Mouse (Mus musculus) limb, embryonic 12.5 days (tissue): ENCODE results near the gene Figla. TPM values are rescaled to one million over a fixed set of nuclear protein-coding genes. Genes with fewer than 3 reads are reported as not detected.

Source experiments
- ATAC-seq: fragments of 200-750 bp; cut with Nextera tagmentation; 2 replicates; pipeline ENCODE4 v1.8.0; 2017; ENCODE audit warnings: low read depth, moderate TSS enrichment; ENCODE audit not compliant: insufficient number of reproducible peaks, insufficient read depth, low FRiP score, low TSS enrichment
- H3K27ac ChIP-seq: fragments of 300-500 bp; sonication (generic); 2 replicates; pipeline ENCODE4 v1.5.1; 2016; ENCODE audit warnings: mild to moderate bottlenecking, moderate library complexity
- H3K27me3 ChIP-seq: fragments of 300-500 bp; sonication (generic); 2 replicates; pipeline ENCODE4 v1.6.1; 2016; ENCODE audit warnings: mild to moderate bottlenecking, moderate library complexity
- H3K36me3 ChIP-seq: fragments of 300-500 bp; sonication (generic); 2 replicates; pipeline ENCODE4 v1.6.1; 2016; ENCODE audit warnings: mild to moderate bottlenecking, moderate library complexity
- H3K4me1 ChIP-seq: fragments of 300-500 bp; sonication (generic); replicated peaks from 2 replicates; pipeline ENCODE4 v1.6.1; 2016
- H3K4me2 ChIP-seq: fragments of 300-500 bp; sonication (generic); 2 replicates; pipeline ENCODE4 v1.6.1; 2016; ENCODE audit warnings: mild to moderate bottlenecking, moderate library complexity
- H3K4me3 ChIP-seq: fragments of 300-500 bp; sonication (generic); replicated peaks from 2 replicates; pipeline ENCODE4 v1.5.1; 2016; ENCODE audit warnings: mild to moderate bottlenecking
- H3K9ac ChIP-seq: fragments of 300-500 bp; sonication (generic); replicated peaks from 2 replicates; pipeline ENCODE4 v1.6.1; 2016; ENCODE audit warnings: mild to moderate bottlenecking, moderate library complexity
- H3K9me3 ChIP-seq: fragments of 300-500 bp; sonication (generic); 2 replicates; pipeline ENCODE4 v1.6.1; 2016; ENCODE audit warnings: mild to moderate bottlenecking, moderate library complexity
- WGBS: fragments of 180-500 bp; shearing (Covaris S2); methylation state at CpG from one replicate; pipeline ENCODE4 v1.1.7; 2016; 5-methylcytosine and 5-hydroxymethylcytosine counted together
- polyA plus RNA-seq: library from polyadenylated mRNA; unstranded; fragments of >200 nt; fragmentation: Nextera tagmentation; extraction: Ambion mirVana; gene quantifications from 2 replicates; pipeline ENCODE4 v1.2.1, GENCODE M21; 2016

Gene Figla
- polyA plus RNA-seq, 1 experiment from 2014 or later = not detected

- no peak for ATAC-seq
- no peak overlapping the region for H3K4me2 ChIP-seq
- H3K9ac ChIP-seq = no peak overlapping the region
- H3K27me3 ChIP-seq = no peaks in the 10 kb centered on the region
- 3% methylated on average over 1 of the region's 1 CpGs for WGBS
- no peak overlapping the region for H3K4me3 ChIP-seq
- no peak overlapping the region for H3K27ac ChIP-seq
- no peaks in the 10 kb centered on the region; the same call in 1 of the 2 replicates for H3K4me1 ChIP-seq
- H3K36me3 ChIP-seq = no peaks in the 10 kb centered on the region
- no peaks in the 10 kb centered on the region for H3K9me3 ChIP-seq
These were observed 42.5 kb downstream of the Figla start for GRCm38 (mm10) chr6:86058475-86058874.

GRCm38 (mm10) chr6:86059151-86059853, 43.3 kb downstream of the Figla start:
- WGBS = 55% methylated on average over 7 of the region's 7 CpGs
- no peaks in the 10 kb centered on the region for H3K9me3 ChIP-seq
- H3K27ac ChIP-seq = no peak overlapping the region
- no peak overlapping the region for H3K4me2 ChIP-seq
- no peak overlapping the region for H3K4me3 ChIP-seq
- no peaks in the 10 kb centered on the region for H3K36me3 ChIP-seq
- no peaks in the 10 kb centered on the region; the same call in 1 of the 2 replicates for H3K4me1 ChIP-seq
- no peak overlapping the region for H3K9ac ChIP-seq
- no peak for ATAC-seq
- no peaks in the 10 kb centered on the region for H3K27me3 ChIP-seq

GRCm38 (mm10) chr6:86060170-86060569, 44.2 kb downstream of the Figla start:
- Histone ChIP-seq H3K27me3 (no peaks in the 10 kb centered on the region), H3K4me2 (no peak overlapping the region), H3K27ac (no peak overlapping the region), H3K9me3 (no peaks in the 10 kb centered on the region), H3K4me3 (no peak overlapping the region), H3K9ac (no peak overlapping the region), H3K4me1 (no peaks in the 10 kb centered on the region; the same call in 1 of the 2 replicates), H3K36me3 (no peaks in the 10 kb centered on the region)
- ATAC-seq = no peak
- 89% methylated on average over 3 of the region's 3 CpGs for WGBS

- WGBS = 67% methylated on average over 5 of the region's 5 CpGs
- H3K9me3 ChIP-seq = no peaks in the 10 kb centered on the region
- H3K9ac ChIP-seq = no peak overlapping the region
- no peak for ATAC-seq
- no peak overlapping the region for H3K4me2 ChIP-seq
- no peaks in the 10 kb centered on the region for H3K27me3 ChIP-seq
- no peak overlapping the region for H3K4me3 ChIP-seq
- no peaks in the 10 kb centered on the region; the same call in 1 of the 2 replicates for H3K4me1 ChIP-seq
- H3K36me3 ChIP-seq = no peaks in the 10 kb centered on the region
- H3K27ac ChIP-seq = no peak overlapping the region
These were observed 46.3 kb downstream of the Figla start for GRCm38 (mm10) chr6:86062226-86062625.

- WGBS = 87% methylated on average over 2 of the region's 2 CpGs
- no peak overlapping the region for H3K27ac ChIP-seq
- no peaks in the 10 kb centered on the region for H3K9me3 ChIP-seq
- no peak overlapping the region for H3K4me3 ChIP-seq
- H3K9ac ChIP-seq = no peak overlapping the region
- no peak overlapping the region for H3K4me2 ChIP-seq
- H3K4me1 ChIP-seq = no peaks in the 10 kb centered on the region; the same call in 1 of the 2 replicates
- no peaks in the 10 kb centered on the region for H3K27me3 ChIP-seq
- ATAC-seq = no peak
- H3K36me3 ChIP-seq = no peaks in the 10 kb centered on the region
These were observed 46.7 kb downstream of the Figla start for GRCm38 (mm10) chr6:86062684-86063083.

- Histone ChIP-seq H3K36me3 (no peaks in the 10 kb centered on the region), H3K4me1 (no peaks in the 10 kb centered on the region; the same call in 1 of the 2 replicates), H3K27ac (no peak overlapping the region), H3K9ac (no peak overlapping the region), H3K27me3 (no peaks in the 10 kb centered on the region), H3K4me2 (no peak overlapping the region), H3K4me3 (no peak overlapping the region), H3K9me3 (no peaks in the 10 kb centered on the region)
- ATAC-seq = no peak
- WGBS = 60% methylated on average over 6 of the region's 6 CpGs
These were observed 48.5 kb downstream of the Figla start for GRCm38 (mm10) chr6:86064318-86065016.

GRCm38 (mm10) chr6:86066727-86067126, 50.8 kb downstream of the Figla start:
- Histone ChIP-seq H3K4me3 (no peak overlapping the region), H3K27ac (no peak overlapping the region), H3K36me3 (no peaks in the 10 kb centered on the region), H3K4me2 (no peak overlapping the region), H3K9ac (no peak overlapping the region), H3K9me3 (no peaks in the 10 kb centered on the region), H3K4me1 (no peaks in the 10 kb centered on the region; the same call in 1 of the 2 replicates), H3K27me3 (no peaks in the 10 kb centered on the region)
- WGBS = 81% methylated on average over 6 of the region's 6 CpGs
- no peak for ATAC-seq

- ATAC-seq = no peak
- no peak overlapping the region for H3K9ac ChIP-seq
- H3K4me3 ChIP-seq = no peak overlapping the region
- H3K27me3 ChIP-seq = no peaks in the 10 kb centered on the region
- H3K4me2 ChIP-seq = no peak overlapping the region
- 63% methylated on average over 5 of the region's 5 CpGs for WGBS
- no peak overlapping the region for H3K27ac ChIP-seq
- H3K4me1 ChIP-seq = no peaks in the 10 kb centered on the region; the same call in 1 of the 2 replicates
- no peaks in the 10 kb centered on the region for H3K36me3 ChIP-seq
- no peaks in the 10 kb centered on the region for H3K9me3 ChIP-seq
These were observed 51.2 kb downstream of the Figla start for GRCm38 (mm10) chr6:86067145-86067544.

- Histone ChIP-seq H3K9ac (no peak overlapping the region), H3K27ac (no peak overlapping the region), H3K4me1 (no peaks in the 10 kb centered on the region), H3K36me3 (no peaks in the 10 kb centered on the region), H3K4me3 (no peak overlapping the region), H3K27me3 (no peaks in the 10 kb centered on the region), H3K9me3 (no peaks in the 10 kb centered on the region), H3K4me2 (no peak overlapping the region)
- ATAC-seq = no peak
- 62% methylated on average over 5 of the region's 5 CpGs for WGBS
These were observed 53.0 kb downstream of the Figla start for GRCm38 (mm10) chr6:86069009-86069408.

GRCm38 (mm10) chr6:86069856-86070255, 53.9 kb downstream of the Figla start:
- no peak for ATAC-seq
- Histone ChIP-seq H3K4me3 (no peak overlapping the region), H3K27me3 (no peaks in the 10 kb centered on the region), H3K9me3 (no peaks in the 10 kb centered on the region), H3K27ac (no peak overlapping the region), H3K4me1 (no peaks in the 10 kb centered on the region), H3K9ac (no peak overlapping the region), H3K4me2 (no peak overlapping the region), H3K36me3 (no peaks in the 10 kb centered on the region)
- 84% methylated on average over 3 of the region's 3 CpGs for WGBS

- Histone ChIP-seq H3K4me3 (no peak overlapping the region), H3K4me1 (no peaks in the 10 kb centered on the region), H3K9ac (no peak overlapping the region), H3K27ac (no peak overlapping the region), H3K9me3 (no peaks in the 10 kb centered on the region), H3K36me3 (no peaks in the 10 kb centered on the region), H3K27me3 (no peaks in the 10 kb centered on the region), H3K4me2 (no peak overlapping the region)
- 91% methylated on average over 7 of the region's 7 CpGs for WGBS
- ATAC-seq = no peak
These were observed 54.3 kb downstream of the Figla start for GRCm38 (mm10) chr6:86070277-86070676.
